Mouse (Mus musculus) stomach, embryonic 16.5 days (tissue): ENCODE data around the gene Mcm9. TPM values are rescaled to one million over a fixed set of nuclear protein-coding genes. Genes with fewer than 3 reads are reported as not detected.

Experiments
- ATAC-seq: fragments of 200-750 bp; cut with Nextera tagmentation; 2 replicates; pipeline ENCODE4 v1.8.0; 2017; ENCODE audit warnings: moderate number of reproducible peaks, moderate TSS enrichment; ENCODE audit not compliant: insufficient read depth, low FRiP score
- H3K27ac ChIP-seq: fragments of 300-500 bp; sonication (generic); 2 replicates; pipeline ENCODE4 v1.5.1; 2014; ENCODE audit warnings: low read length
- H3K27me3 ChIP-seq: fragments of 300-500 bp; sonication (generic); 2 replicates; pipeline ENCODE4 v1.6.1; 2014; ENCODE audit warnings: low read length, control low read depth, mixed read lengths; ENCODE audit not compliant: control insufficient read depth, insufficient read depth
- H3K36me3 ChIP-seq: fragments of 300-500 bp; sonication (generic); 2 replicates; pipeline ENCODE4 v1.6.1; 2014; ENCODE audit warnings: low read length; ENCODE audit not compliant: control insufficient read depth, insufficient read depth
- H3K4me1 ChIP-seq: fragments of 300-500 bp; sonication (generic); 2 replicates; pipeline ENCODE4 v1.6.1; 2014; ENCODE audit warnings: low read length, control low read depth, mixed read lengths; ENCODE audit not compliant: control insufficient read depth, insufficient read depth
- H3K4me2 ChIP-seq: fragments of 300-500 bp; sonication (generic); 2 replicates; pipeline ENCODE4 v1.6.1; 2014; ENCODE audit warnings: low read depth, low read length, mixed read lengths
- H3K4me3 ChIP-seq: fragments of 300-500 bp; sonication (generic); replicated peaks from 2 replicates; pipeline ENCODE4 v1.5.1; 2014; ENCODE audit warnings: mild to moderate bottlenecking, low read length
- H3K9ac ChIP-seq: fragments of 300-500 bp; sonication (generic); 2 replicates; pipeline ENCODE4 v1.6.1; 2014; ENCODE audit warnings: low read length
- H3K9me3 ChIP-seq: fragments of 300-500 bp; sonication (generic); replicated peaks from 2 replicates; pipeline ENCODE4 v1.6.1; 2016; ENCODE audit warnings: low read length, control low read depth; ENCODE audit not compliant: control insufficient read depth
- WGBS: fragments of 180-500 bp; shearing (Covaris S2); extraction: QIAGEN DNeasy Blood & Tissue Kit; methylation state at CpG from one replicate; pipeline ENCODE4 v1.1.7; 2014; 5-methylcytosine and 5-hydroxymethylcytosine counted together
- polyA plus RNA-seq: library from polyadenylated mRNA; unstranded; fragments of >200 nt; fragmentation: Nextera tagmentation; extraction: Ambion mirVana; gene quantifications from 2 replicates; pipeline ENCODE4 v1.2.1, GENCODE M21; 2015

Mcm9 gene
- polyA plus RNA-seq, 1 experiment from 2014 or later = 8.7 TPM

DNA sequence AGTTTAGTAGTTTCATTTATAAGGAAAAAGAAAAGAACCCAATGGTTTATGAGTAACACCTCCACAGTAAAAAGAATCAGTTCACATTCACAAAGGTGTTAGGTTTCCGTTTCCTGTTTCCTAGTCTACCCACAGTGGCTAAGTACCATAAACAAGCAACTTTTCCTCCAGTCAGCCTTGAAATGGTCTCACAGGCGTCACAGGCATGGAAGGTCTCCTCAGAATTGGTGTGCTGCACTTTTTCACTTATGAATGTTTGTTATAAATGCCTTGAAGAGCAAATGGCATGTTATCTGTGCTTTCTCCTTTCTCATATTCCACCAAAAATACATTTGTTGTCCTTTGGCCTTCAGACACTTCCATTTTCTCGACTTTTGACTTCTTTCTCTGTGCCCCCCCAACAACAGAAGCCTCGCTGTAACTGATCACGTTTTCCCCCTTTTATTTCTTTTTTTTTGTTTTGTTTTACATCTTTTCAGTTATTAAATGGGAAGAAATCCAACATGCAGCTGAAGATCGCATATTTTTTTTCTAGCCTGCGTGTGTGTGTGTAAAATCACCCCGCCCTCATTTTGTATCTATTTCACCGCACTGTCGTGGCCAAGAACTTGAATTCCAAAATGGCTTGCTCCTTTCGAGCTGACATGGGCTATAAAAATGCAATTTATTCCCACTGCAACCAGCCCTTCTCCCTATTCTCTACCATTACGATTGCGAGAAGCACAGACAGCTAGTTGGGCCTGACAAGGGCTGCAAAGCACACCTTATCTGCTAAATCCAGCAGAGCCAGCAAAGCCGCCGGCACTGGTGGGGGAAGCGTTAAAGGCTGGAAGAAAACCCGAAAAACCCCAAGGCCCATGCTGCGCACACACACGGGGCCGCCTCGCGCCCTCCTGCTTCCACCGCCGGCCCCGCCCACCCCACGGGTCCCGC lies 34.2 kb downstream of the Mcm9 start:
- WGBS = 4% methylated on average over 26 of the region's 27 CpGs
- H3K27ac ChIP-seq = peak overlapping the region; percentile 98
- no peaks in the 10 kb centered on the region for H3K27me3 ChIP-seq
- H3K36me3 ChIP-seq = no peaks in the 10 kb centered on the region
- ATAC-seq = peak; percentile 11; the same call in 1 of the 2 replicates
- peak overlapping the region; percentile 57 for H3K4me2 ChIP-seq
- peaks cover 16% of the 10 kb centered on the region for H3K4me1 ChIP-seq
- H3K9ac ChIP-seq = peak overlapping the region; percentile 78
- H3K9me3 ChIP-seq = no peaks in the 10 kb centered on the region
- H3K4me3 ChIP-seq = peak overlapping the region; percentile 55

DNA sequence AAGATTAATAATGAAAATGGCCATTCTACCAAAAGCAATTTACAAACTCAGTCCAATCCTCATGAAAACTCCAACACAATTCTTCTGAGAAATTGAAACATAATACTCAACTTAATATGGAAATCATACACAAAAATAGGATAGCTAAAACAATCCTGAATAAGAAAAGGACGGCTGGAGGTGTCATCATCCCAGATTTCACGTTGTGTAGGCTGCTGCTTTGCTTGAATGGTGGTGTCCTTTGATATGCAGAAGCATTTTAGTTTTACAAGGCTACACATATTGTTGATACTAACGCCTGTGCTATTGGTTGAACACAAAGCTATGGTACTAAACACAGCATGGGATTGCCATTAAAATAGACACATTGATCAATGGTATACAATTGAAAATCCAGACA lies 44.5 kb downstream of the Mcm9 start:
- no peaks in the 10 kb centered on the region for H3K27me3 ChIP-seq
- peaks cover 4% of the 10 kb centered on the region; the same call in 1 of the 2 replicates for H3K4me1 ChIP-seq
- H3K9me3 ChIP-seq = no peaks in the 10 kb centered on the region
- no peaks in the 10 kb centered on the region for H3K36me3 ChIP-seq
- H3K4me2 ChIP-seq = no peak overlapping the region
- WGBS = 84% methylated on average over 3 of the region's 3 CpGs
- no peak overlapping the region for H3K4me3 ChIP-seq
- no peak overlapping the region for H3K27ac ChIP-seq
- H3K9ac ChIP-seq = no peak overlapping the region
- no peak for ATAC-seq

DNA sequence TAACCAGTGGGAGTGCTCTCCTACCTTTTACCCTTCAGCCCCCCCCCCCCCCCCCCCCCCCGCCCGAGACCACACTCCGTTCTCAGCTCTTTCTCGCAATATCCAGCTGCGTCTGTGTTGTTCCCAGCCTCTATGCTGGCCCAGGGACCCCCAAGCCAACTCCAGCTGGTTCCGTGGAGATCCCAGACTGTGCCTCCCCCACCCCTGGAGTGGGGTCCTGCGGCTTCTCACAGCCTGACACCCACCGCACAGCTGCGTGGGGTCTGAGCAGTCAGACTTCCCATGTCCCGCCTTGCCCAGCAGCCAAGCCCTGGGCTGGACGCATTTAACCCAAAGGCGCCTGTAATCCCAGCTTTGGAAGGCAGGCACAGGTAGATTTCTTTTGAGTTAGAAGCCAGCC lies 49.2 kb downstream of the Mcm9 start:
- no peaks in the 10 kb centered on the region for H3K27me3 ChIP-seq
- H3K4me1 ChIP-seq = peaks cover 8% of the 10 kb centered on the region; the same call in 1 of the 2 replicates
- 12% methylated on average over 10 of the region's 12 CpGs for WGBS
- peak overlapping the region; percentile 70 for H3K9ac ChIP-seq
- peak overlapping the region; percentile 54 for H3K4me3 ChIP-seq
- H3K4me2 ChIP-seq = peak overlapping the region; percentile 76
- ATAC-seq = peak; percentile 57; the same call in 1 of the 2 replicates
- 0 out of 2 replicates have a peak overlapping the region, but pooled peaks have one; percentile 52 for H3K27ac ChIP-seq
- no peaks in the 10 kb centered on the region for H3K36me3 ChIP-seq
- no peaks in the 10 kb centered on the region for H3K9me3 ChIP-seq

DNA sequence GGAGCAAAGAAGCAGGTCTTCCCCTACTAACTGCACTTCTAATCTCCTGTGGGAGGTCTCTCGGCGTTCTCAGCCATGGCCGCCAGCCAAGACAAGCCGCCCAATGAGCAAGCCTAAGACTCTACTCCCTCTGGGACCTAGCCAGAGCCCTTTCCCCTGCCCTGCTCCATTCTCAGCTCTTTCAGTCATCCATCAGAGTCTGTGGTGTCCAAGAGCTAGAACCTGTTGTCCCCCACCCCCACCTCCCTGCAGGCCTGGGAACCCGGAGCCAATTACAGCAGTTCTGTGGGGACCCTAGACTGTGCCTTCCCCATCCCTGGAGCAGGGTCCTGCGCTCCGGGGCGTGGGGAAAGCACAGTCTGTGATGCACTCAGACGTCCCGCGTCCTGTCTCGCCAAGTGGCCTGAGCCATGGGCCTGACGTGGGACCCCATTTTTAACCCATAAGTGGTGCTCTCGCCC lies 49.6 kb downstream of the Mcm9 start:
- Histone ChIP-seq H3K4me2 (peak overlapping the region; percentile 76), H3K4me1 (peaks cover 8% of the 10 kb centered on the region; the same call in 1 of the 2 replicates), H3K27me3 (no peaks in the 10 kb centered on the region), H3K9me3 (no peaks in the 10 kb centered on the region), H3K9ac (peak overlapping the region; percentile 70), H3K27ac (peak overlapping the region; percentile 52; the same call in 1 of the 2 replicates), H3K4me3 (peak overlapping the region; percentile 54), H3K36me3 (no peaks in the 10 kb centered on the region)
- ATAC-seq = peak; percentile 92
- WGBS = 6% methylated on average over 14 of the region's 14 CpGs

DNA sequence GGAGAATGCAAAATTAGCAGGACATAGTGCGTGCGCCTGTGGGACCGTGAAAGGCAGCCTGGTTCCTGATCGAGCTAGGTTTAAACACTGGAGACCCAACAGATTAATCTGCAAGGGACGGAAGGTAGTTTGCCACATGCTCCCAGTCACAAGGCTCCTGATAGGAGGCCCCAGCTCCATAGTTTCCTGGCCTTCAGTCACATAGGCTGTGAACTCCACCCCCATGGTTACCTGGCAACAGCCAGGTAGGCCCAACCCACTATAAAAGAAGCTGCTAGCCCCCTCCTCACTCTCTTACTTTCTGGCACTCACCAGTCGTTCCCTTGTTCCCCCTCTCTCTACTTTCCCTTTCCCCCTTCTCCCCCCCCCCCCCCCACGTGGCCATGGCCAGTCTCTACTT lies 50.1 kb downstream of the Mcm9 start:
- H3K4me1 ChIP-seq = peaks cover 8% of the 10 kb centered on the region; the same call in 1 of the 2 replicates
- no peaks in the 10 kb centered on the region for H3K36me3 ChIP-seq
- peak overlapping the region; percentile 76 for H3K4me2 ChIP-seq
- no peaks in the 10 kb centered on the region for H3K27me3 ChIP-seq
- H3K9ac ChIP-seq = peak overlapping the region; percentile 31; the same call in 1 of the 2 replicates
- peak overlapping the region; percentile 52; the same call in 1 of the 2 replicates for H3K27ac ChIP-seq
- H3K9me3 ChIP-seq = no peaks in the 10 kb centered on the region
- ATAC-seq = peak; percentile 74; the same call in 1 of the 2 replicates
- peak overlapping the region; percentile 54 for H3K4me3 ChIP-seq
- WGBS = 31% methylated on average over 7 of the region's 7 CpGs

DNA sequence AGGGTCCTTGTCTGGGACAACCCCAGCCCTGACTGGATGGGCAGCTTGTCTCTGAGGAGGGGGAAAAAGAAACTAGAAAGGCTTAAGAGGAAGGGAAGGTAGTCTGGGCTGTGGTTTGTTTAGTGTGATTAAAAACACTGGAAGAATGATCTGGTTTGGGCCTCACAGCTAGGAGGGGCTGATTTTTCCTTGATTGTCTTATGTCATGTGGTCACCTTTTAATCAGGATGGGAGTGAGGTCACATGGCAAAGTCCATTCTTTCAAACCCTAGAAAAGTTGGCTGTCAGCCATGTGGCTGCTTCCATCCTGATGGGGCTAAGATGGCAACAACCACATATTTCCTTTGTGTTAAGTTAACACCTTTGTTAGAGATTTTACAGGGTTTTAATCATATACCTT lies 61.7 kb downstream of the Mcm9 start:
- Histone ChIP-seq H3K27ac (no peak overlapping the region), H3K27me3 (no peaks in the 10 kb centered on the region), H3K9me3 (no peaks in the 10 kb centered on the region), H3K4me3 (no peak overlapping the region), H3K9ac (no peak overlapping the region), H3K4me1 (no peaks in the 10 kb centered on the region), H3K4me2 (no peak overlapping the region), H3K36me3 (no peaks in the 10 kb centered on the region)
- ATAC-seq = no peak; the same call in 1 of the 2 replicates

DNA sequence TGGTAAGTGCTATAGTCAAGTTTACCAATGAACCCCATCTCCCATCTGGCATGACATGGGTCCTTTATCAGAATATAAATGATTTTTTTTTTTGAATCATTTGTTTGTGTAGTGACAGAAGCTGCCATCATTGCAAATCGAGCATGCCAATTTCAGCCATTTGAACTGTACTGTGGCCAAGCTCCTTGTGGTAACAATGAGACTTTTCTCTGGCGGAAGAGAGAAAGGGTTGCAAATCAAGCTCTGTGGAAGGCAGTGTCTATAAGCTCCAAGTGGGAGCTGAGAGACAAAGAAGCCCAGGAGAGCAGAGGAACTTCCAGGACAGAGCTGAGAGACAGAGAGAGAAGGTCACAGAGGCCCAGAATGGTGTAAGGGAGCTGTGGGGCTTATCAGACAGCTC lies 64.7 kb downstream of the Mcm9 start:
- no peaks in the 10 kb centered on the region for H3K4me1 ChIP-seq
- WGBS = 80% methylated on average over 2 of the region's 2 CpGs
- no peak overlapping the region for H3K4me3 ChIP-seq
- no peak overlapping the region for H3K4me2 ChIP-seq
- no peaks in the 10 kb centered on the region for H3K9me3 ChIP-seq
- no peaks in the 10 kb centered on the region for H3K36me3 ChIP-seq
- no peak for ATAC-seq
- no peaks in the 10 kb centered on the region for H3K27me3 ChIP-seq
- H3K27ac ChIP-seq = no peak overlapping the region
- H3K9ac ChIP-seq = no peak overlapping the region

DNA sequence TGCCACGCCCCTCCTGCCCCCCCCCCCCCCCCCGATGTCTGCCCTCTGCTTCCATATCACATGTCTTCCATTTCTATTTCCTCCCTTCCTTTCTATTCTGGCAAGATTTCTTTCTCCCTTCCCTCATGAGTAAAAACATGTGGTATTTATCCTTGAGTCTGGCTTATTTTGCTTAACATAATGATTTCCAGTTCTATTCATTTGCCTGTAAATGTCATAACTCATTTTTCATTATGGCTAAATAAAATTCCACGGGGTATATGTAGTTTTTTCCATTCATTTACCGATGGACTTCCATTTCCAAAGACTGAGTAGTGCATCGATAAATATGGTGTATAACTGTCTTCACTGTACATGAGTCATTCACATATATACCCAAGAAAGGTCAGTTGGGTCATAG lies 68.2 kb downstream of the Mcm9 start:
- Histone ChIP-seq H3K36me3 (no peaks in the 10 kb centered on the region), H3K9ac (no peak overlapping the region), H3K27ac (no peak overlapping the region), H3K4me3 (no peak overlapping the region), H3K4me1 (no peaks in the 10 kb centered on the region), H3K4me2 (no peak overlapping the region), H3K27me3 (no peaks in the 10 kb centered on the region), H3K9me3 (no peaks in the 10 kb centered on the region)
- no peak for ATAC-seq
- WGBS = 88% methylated on average over 5 of the region's 5 CpGs

DNA sequence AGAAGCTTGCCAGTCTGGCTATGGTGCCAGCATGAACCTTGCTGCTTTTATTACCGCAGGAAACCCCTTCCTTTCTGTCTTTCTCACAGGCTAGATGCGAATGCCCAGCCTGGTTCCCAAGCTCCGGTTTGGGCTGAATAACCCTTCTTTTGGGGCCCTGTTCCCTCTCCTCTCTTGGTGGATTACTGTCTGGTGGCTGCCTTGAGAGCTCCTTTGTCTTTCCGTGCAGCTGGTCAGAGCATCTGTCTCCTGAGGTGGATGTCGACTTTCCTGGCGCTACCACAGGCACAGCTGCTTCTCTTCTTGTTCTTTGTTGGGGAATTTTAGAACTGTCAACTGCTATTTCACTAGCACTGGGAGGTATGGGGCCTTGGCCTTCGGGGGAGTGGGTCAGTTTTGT lies 92.6 kb downstream of the Mcm9 start:
- H3K27me3 ChIP-seq = no peaks in the 10 kb centered on the region
- WGBS = 58% methylated on average over 7 of the region's 7 CpGs
- no peak for ATAC-seq
- H3K4me1 ChIP-seq = no peaks in the 10 kb centered on the region
- no peak overlapping the region for H3K4me3 ChIP-seq
- no peaks in the 10 kb centered on the region for H3K36me3 ChIP-seq
- H3K9ac ChIP-seq = no peak overlapping the region
- no peak overlapping the region for H3K27ac ChIP-seq
- no peaks in the 10 kb centered on the region for H3K9me3 ChIP-seq
- no peak overlapping the region for H3K4me2 ChIP-seq
